Mouse (Mus musculus) intestine, embryonic 16.5 days (tissue): ENCODE results near the gene Egfem1. TPM values are rescaled to one million over a fixed set of nuclear protein-coding genes. Genes with fewer than 3 reads are reported as not detected.

Experiments
- ATAC-seq: fragments of 200-750 bp; cut with Nextera tagmentation; 2 replicates; pipeline ENCODE4 v1.8.0; 2017; ENCODE audit warnings: moderate TSS enrichment, moderate library complexity
- H3K27ac ChIP-seq: fragments of 300-500 bp; sonication (generic); 2 replicates; pipeline ENCODE4 v1.5.1; 2014; ENCODE audit warnings: mild to moderate bottlenecking, low read length
- H3K27me3 ChIP-seq: fragments of 300-500 bp; sonication (generic); replicated peaks from 2 replicates; pipeline ENCODE4 v1.6.1; 2014; ENCODE audit warnings: low read length, control low read depth, mixed read lengths; ENCODE audit not compliant: control insufficient read depth, insufficient read depth
- H3K36me3 ChIP-seq: fragments of 300-500 bp; sonication (generic); 2 replicates; pipeline ENCODE4 v1.6.1; 2014; ENCODE audit warnings: low read length, control low read depth; ENCODE audit not compliant: control insufficient read depth, insufficient read depth
- H3K4me1 ChIP-seq: fragments of 300-500 bp; sonication (generic); 2 replicates; pipeline ENCODE4 v1.6.1; 2014; ENCODE audit warnings: low read length, control low read depth, mixed read lengths; ENCODE audit not compliant: control insufficient read depth, insufficient read depth
- H3K4me2 ChIP-seq: fragments of 300-500 bp; sonication (generic); 2 replicates; pipeline ENCODE4 v1.6.1; 2014; ENCODE audit warnings: low read depth, low read length, control low read depth
- H3K4me3 ChIP-seq: fragments of 300-500 bp; sonication (generic); 2 replicates; pipeline ENCODE4 v1.5.1; 2014; ENCODE audit warnings: mild to moderate bottlenecking, low read length
- H3K9ac ChIP-seq: fragments of 300-500 bp; sonication (generic); 2 replicates; pipeline ENCODE4 v1.6.1; 2014; ENCODE audit warnings: low read depth, low read length
- H3K9me3 ChIP-seq: fragments of 300-500 bp; sonication (generic); 2 replicates; pipeline ENCODE4 v1.6.1; 2016; ENCODE audit warnings: low read length, control low read depth; ENCODE audit not compliant: control insufficient read depth
- WGBS: fragments of 180-500 bp; shearing (Covaris S2); extraction: QIAGEN DNeasy Blood & Tissue Kit; methylation state at CpG from one replicate; pipeline ENCODE4 v1.1.7; 2014; 5-methylcytosine and 5-hydroxymethylcytosine counted together
- polyA plus RNA-seq: library from polyadenylated mRNA; unstranded; fragments of >200 nt; fragmentation: Nextera tagmentation; extraction: Ambion mirVana; gene quantifications from 2 replicates; pipeline ENCODE4 v1.2.1, GENCODE M21; 2015

The Egfem1 gene
- polyA plus RNA-seq, 1 experiment from 2014 or later = 0.33 TPM

GRCm38 (mm10) chr3:29071315-29071714, 10.5 kb upstream of the Egfem1 start:
- Histone ChIP-seq H3K4me1 (no peaks in the 10 kb centered on the region), H3K27ac (no peak overlapping the region), H3K9ac (no peak overlapping the region), H3K27me3 (no peaks in the 10 kb centered on the region), H3K4me2 (no peak overlapping the region), H3K9me3 (no peaks in the 10 kb centered on the region), H3K4me3 (no peak overlapping the region), H3K36me3 (no peaks in the 10 kb centered on the region)
- ATAC-seq = no peak
- WGBS = 83% methylated on average over 4 of the region's 4 CpGs

- Histone ChIP-seq H3K36me3 (no peaks in the 10 kb centered on the region), H3K4me2 (no peak overlapping the region; the same call in 1 of the 2 replicates), H3K9me3 (no peaks in the 10 kb centered on the region), H3K27me3 (peaks cover 31% of the 10 kb centered on the region), H3K4me1 (no peaks in the 10 kb centered on the region; the same call in 1 of the 2 replicates), H3K27ac (no peak overlapping the region), H3K9ac (no peak overlapping the region), H3K4me3 (no peak overlapping the region; the same call in 1 of the 2 replicates)
- 26% methylated on average over 13 of the region's 13 CpGs for WGBS
- no peak for ATAC-seq
These were observed 306 bp upstream of the Egfem1 start for GRCm38 (mm10) chr3:29081517-29081916.

DNA sequence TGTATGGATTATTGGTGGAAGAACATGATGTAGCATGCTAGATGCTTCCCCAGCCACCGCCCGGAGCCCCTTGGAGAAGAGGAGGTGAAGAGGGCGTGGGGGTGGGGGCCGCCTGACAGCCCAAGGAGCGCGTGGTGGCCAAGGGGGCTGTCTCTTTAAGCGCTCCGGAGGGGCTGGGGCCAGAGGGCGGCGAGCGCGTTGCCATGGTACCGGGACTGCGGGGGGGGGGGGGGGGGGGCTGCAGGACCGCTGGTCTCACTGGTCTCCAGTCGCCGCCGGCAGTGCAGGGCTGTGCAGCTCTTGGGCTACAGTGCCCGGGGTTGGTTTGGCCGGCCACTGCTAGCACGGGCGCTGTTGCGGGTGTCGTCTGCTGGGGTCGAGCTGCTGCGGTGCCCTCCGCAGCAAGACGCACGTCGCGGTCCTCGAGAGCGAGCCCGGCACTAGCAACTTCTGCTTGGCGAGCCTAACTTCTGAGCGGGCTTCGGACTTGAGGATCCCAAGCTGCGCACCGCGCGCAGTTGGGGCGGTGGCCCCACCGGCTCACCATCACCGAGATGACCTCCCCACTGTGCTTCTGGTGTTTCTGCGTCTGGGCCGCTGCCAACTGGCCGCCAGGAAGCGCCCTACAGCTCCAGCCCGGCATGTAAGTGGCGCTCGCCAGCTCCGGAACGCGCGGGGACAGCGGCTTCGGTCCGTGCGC, 623 bp downstream of the Egfem1 start:
- WGBS = under 1% methylated on average over 52 of the region's 59 CpGs
- peaks cover 31% of the 10 kb centered on the region for H3K27me3 ChIP-seq
- H3K4me1 ChIP-seq = no peaks in the 10 kb centered on the region; the same call in 1 of the 2 replicates

DNA sequence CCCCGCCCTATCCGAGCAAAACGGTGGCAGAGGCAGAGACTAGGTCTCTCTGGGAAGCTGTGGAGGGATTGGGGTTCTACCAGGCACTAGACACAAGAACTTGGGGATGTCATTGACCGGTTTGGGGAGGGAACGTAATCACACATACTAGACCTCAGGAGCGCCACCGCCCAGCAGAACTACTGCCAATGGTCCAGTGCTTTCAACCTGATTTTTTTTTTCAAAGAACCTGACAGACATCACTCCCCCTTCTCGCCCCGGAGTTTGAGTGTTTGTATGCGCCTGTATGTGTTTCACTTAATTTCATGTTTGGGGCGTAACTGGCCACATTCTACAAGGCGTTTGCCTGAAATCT, 1.1 kb downstream of the Egfem1 start:
- no peaks in the 10 kb centered on the region; the same call in 1 of the 2 replicates for H3K4me1 ChIP-seq
- no peak for ATAC-seq
- no peaks in the 10 kb centered on the region for H3K9me3 ChIP-seq
- H3K27me3 ChIP-seq = peaks cover 31% of the 10 kb centered on the region
- peak overlapping the region; percentile 47 for H3K4me3 ChIP-seq
- peak overlapping the region; percentile 43; the same call in 1 of the 2 replicates for H3K9ac ChIP-seq
- H3K36me3 ChIP-seq = no peaks in the 10 kb centered on the region
- WGBS = 4% methylated on average over 12 of the region's 12 CpGs
- no peak overlapping the region for H3K27ac ChIP-seq
- peak overlapping the region; percentile 82 for H3K4me2 ChIP-seq

More for the DNA sequence above, 623 bp downstream of the Egfem1 start:
- Histone ChIP-seq H3K4me3 (peak overlapping the region; percentile 47), H3K36me3 (no peaks in the 10 kb centered on the region), H3K9me3 (no peaks in the 10 kb centered on the region), H3K9ac (peak overlapping the region; percentile 43; the same call in 1 of the 2 replicates), H3K4me2 (peak overlapping the region; percentile 82), H3K27ac (no peak overlapping the region)
- peak; percentile 38 for ATAC-seq

- ATAC-seq = no peak
- no peak overlapping the region for H3K9ac ChIP-seq
- no peaks in the 10 kb centered on the region for H3K4me1 ChIP-seq
- no peak overlapping the region for H3K27ac ChIP-seq
- H3K9me3 ChIP-seq = no peaks in the 10 kb centered on the region
- H3K27me3 ChIP-seq = no peaks in the 10 kb centered on the region
- no peak overlapping the region for H3K4me3 ChIP-seq
- H3K36me3 ChIP-seq = no peaks in the 10 kb centered on the region
- WGBS = 41% methylated on average over 2 of the region's 2 CpGs
- H3K4me2 ChIP-seq = no peak overlapping the region
These were observed 16.6 kb downstream of the Egfem1 start for GRCm38 (mm10) chr3:29098467-29098866.

DNA sequence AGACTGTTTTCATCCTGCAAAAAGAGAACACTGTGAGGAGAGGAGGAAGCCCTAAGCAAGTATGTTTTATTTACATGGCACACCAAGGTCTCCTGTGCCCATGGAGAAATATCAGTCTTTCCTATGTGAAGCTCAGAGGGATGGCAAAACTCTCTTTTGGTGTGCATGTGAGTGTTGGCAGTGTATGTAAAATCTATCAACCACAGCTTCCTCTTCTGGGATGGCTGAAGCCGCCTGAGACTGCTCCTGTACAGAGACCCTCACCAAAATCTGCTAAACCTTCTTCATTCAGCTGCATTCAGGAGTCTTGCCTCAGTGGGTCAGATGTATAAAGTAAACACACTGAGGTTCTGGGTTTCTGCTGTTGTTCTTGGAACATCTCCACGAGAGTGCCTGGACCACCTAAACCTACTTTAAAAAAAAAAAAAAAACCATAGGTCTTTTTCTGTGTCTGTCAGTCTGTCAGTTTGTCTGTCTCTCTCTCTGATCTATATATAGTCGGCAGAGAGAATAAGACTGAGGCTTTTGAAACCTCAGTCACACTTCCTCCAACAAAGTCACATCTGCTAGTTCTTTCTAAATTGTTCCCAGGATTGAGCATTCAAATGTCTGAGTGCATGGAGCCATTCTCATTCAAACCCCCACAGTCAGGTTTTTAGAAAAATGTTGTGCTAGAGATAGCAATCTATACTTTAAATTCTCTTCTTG, 24.3 kb downstream of the Egfem1 start:
- no peak overlapping the region for H3K9ac ChIP-seq
- H3K27me3 ChIP-seq = no peaks in the 10 kb centered on the region
- no peak overlapping the region for H3K4me3 ChIP-seq
- no peaks in the 10 kb centered on the region for H3K9me3 ChIP-seq
- no peak overlapping the region for H3K27ac ChIP-seq
- H3K36me3 ChIP-seq = no peaks in the 10 kb centered on the region
- H3K4me1 ChIP-seq = no peaks in the 10 kb centered on the region
- WGBS = 63% methylated on average over 3 of the region's 3 CpGs
- no peak for ATAC-seq
- H3K4me2 ChIP-seq = no peak overlapping the region

DNA sequence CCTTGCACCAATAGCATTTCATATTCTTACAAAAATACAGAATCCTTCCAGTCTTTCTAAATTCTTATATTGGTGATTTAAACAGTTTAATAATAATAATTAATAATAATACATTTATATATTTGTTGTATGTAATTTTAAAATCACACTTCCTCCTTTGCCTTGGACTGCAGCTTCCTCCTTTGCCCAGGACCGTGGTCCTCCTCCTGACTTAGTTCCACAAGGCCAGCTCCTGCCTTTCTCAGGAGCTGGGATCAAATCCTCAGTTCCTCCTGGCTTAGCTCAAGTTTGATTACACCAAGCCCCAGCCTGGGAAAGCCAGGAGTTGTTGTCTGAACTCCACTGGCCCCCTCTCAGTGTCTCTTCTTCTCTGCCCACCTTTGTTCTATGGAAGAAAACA, 25.3 kb downstream of the Egfem1 start:
- 71% methylated on average over 1 of the region's 1 CpGs for WGBS
- H3K9ac ChIP-seq = no peak overlapping the region
- no peak for ATAC-seq
- no peaks in the 10 kb centered on the region for H3K36me3 ChIP-seq
- no peak overlapping the region for H3K27ac ChIP-seq
- H3K27me3 ChIP-seq = no peaks in the 10 kb centered on the region
- no peak overlapping the region for H3K4me2 ChIP-seq
- H3K9me3 ChIP-seq = no peaks in the 10 kb centered on the region
- H3K4me3 ChIP-seq = no peak overlapping the region
- no peaks in the 10 kb centered on the region for H3K4me1 ChIP-seq

DNA sequence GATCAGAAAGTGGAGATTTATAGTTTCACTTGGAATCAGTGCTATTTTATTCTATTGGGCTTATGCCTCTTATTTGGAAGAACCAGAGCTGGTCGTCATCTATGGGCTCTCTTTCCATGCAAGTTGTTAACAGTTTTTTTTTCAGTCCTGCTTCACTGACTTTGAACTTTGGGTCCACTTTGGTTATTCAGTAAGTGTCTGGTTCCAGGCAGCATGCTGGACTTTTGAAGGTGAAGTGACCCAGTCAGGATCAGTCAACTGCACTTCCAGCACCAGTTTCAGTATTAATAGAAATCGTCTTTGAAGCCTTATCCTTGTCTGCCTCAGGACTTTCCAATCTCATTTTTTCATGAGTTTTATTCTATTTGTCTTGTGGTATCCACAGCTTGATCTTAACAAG, 28.5 kb downstream of the Egfem1 start:
- no peaks in the 10 kb centered on the region for H3K4me1 ChIP-seq
- H3K36me3 ChIP-seq = no peaks in the 10 kb centered on the region
- no peaks in the 10 kb centered on the region for H3K27me3 ChIP-seq
- H3K27ac ChIP-seq = no peak overlapping the region
- no peak for ATAC-seq
- no peak overlapping the region for H3K4me3 ChIP-seq
- 85% methylated on average over 2 of the region's 2 CpGs for WGBS
- no peak overlapping the region for H3K4me2 ChIP-seq
- no peak overlapping the region for H3K9ac ChIP-seq
- H3K9me3 ChIP-seq = no peaks in the 10 kb centered on the region

DNA sequence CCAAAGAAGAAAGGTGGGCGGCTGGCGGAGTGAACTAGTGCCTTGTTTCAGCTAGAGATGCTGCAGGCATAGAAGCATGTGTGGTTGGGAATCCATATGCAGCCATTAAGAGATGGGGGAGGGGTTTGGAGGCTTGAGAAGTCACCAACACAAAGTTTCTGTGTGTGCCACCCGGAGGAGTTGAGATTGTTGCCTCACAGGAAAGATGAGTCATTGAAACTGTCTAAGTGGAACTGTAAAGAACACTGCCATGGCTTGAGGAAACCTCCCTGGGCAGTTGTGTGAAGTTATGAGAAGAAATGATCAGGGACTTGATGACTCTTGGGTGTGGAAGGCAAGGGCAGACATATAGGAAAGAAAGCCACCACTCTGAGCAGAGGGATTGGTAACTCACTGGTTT, 32.7 kb downstream of the Egfem1 start:
- Histone ChIP-seq H3K9me3 (no peaks in the 10 kb centered on the region), H3K4me3 (no peak overlapping the region), H3K4me2 (no peak overlapping the region), H3K27me3 (no peaks in the 10 kb centered on the region), H3K4me1 (no peaks in the 10 kb centered on the region), H3K27ac (no peak overlapping the region), H3K9ac (no peak overlapping the region), H3K36me3 (no peaks in the 10 kb centered on the region)
- 91% methylated on average over 3 of the region's 3 CpGs for WGBS
- no peak for ATAC-seq
